Mouse (Mus musculus) testis, adult 2 months (tissue): ENCODE measurements around the gene Tmem259. TPM values are rescaled to one million over a fixed set of nuclear protein-coding genes. Genes with fewer than 3 reads are reported as not detected.

Experiments used
- H3K27ac ChIP-seq: fragments of 200-500 bp; 2 replicates; pipeline ENCODE4 v1.5.1; 2012; ENCODE audit warnings: low read depth, low read length; ENCODE audit not compliant: control insufficient read depth, insufficient read depth
- H3K27me3 ChIP-seq: fragments of 200-500 bp; 2 replicates; pipeline ENCODE4 v1.6.1; 2012; ENCODE audit warnings: mild to moderate bottlenecking, low read length, moderate library complexity; ENCODE audit not compliant: control insufficient read depth, insufficient read depth
- H3K36me3 ChIP-seq: fragments of 200-500 bp; 2 replicates; pipeline ENCODE4 v1.6.1; 2012; ENCODE audit warnings: mild to moderate bottlenecking, low read length; ENCODE audit not compliant: control insufficient read depth, insufficient read depth
- H3K4me1 ChIP-seq: fragments of 200-500 bp; 2 replicates; pipeline ENCODE4 v1.6.1; 2012; ENCODE audit warnings: low read length; ENCODE audit not compliant: control insufficient read depth, insufficient read depth
- H3K4me3 ChIP-seq: fragments of 200-500 bp; 2 replicates; pipeline ENCODE4 v1.5.1; 2012; ENCODE audit warnings: low read depth, mild to moderate bottlenecking, low read length, moderate library complexity, mixed read lengths; ENCODE audit not compliant: control insufficient read depth
- CTCF ChIP-seq: fragments of 200-500 bp; IDR thresholded peaks from 2 replicates; pipeline ENCODE4 v1.5.1; 2012; ENCODE audit warnings: low read depth, mild to moderate bottlenecking, inconsistent platforms, low read length, moderate library complexity; ENCODE audit not compliant: control insufficient read depth, insufficient read depth, insufficient replicate concordance
- POLR2A ChIP-seq: fragments of 200-500 bp; IDR thresholded peaks from 2 replicates; pipeline ENCODE4 v1.6.1; 2012; ENCODE audit warnings: low read depth, mild to moderate bottlenecking, inconsistent platforms, low read length, moderate library complexity; ENCODE audit not compliant: control insufficient read depth
- polyA plus RNA-seq: library from polyadenylated mRNA; depleted of rRNA; stranded (reverse); fragments of >200 nt; gene quantifications from 2 replicates; pipeline ENCODE4 v1.2.3, GENCODE M21; 2012

Gene Tmem259
- polyA plus RNA-seq, 1 experiment = 202 TPM

DNA sequence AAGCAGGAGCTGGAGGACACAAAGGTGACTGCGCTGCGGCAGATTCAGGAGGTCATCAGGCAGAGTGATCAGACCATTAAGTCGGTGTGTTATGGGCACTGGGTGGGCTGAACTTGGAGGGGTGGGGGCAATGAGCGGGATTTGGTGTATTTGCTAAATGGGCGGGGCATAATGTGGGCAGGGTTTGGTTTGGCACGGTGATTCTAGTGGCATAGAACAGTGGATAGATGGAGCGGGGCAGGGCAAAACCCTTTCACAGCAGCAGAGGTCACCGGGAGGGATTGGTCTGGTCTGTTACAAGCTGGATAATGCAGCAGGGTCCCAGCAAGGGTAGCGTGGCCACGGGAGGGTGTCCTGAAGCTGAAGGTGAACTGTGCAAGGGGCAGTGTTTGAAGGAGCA lies 41.3 kb upstream of the Tmem259 start:
- peaks cover 19% of the 10 kb centered on the region for H3K4me1 ChIP-seq
- no peak for TF ChIP-seq POLR2A
- no peak for TF ChIP-seq CTCF
- H3K27ac ChIP-seq = no peak overlapping the region
- H3K4me3 ChIP-seq = no peak overlapping the region
- H3K27me3 ChIP-seq = no peaks in the 10 kb centered on the region
- no peaks in the 10 kb centered on the region for H3K36me3 ChIP-seq

DNA sequence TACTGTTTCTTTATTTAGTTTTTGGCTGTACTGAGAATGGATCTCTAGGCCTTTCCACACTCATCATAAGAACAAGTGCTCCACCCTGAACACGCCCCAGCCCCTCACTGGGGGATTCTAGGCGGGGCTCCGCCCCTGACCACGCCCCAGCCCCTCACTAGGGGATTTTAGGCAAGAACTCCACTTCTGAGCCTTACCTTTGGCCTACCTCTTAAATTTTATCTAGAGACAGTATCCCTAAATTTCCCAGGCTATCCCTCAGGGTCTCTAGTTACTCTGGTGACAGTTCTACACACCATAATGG lies 40.9 kb upstream of the Tmem259 start:
- Histone ChIP-seq H3K4me3 (no peak overlapping the region), H3K36me3 (no peaks in the 10 kb centered on the region), H3K27ac (no peak overlapping the region), H3K4me1 (peaks cover 19% of the 10 kb centered on the region), H3K27me3 (no peaks in the 10 kb centered on the region)
- TF ChIP-seq CTCF = no peak
- TF ChIP-seq POLR2A = no peak

DNA sequence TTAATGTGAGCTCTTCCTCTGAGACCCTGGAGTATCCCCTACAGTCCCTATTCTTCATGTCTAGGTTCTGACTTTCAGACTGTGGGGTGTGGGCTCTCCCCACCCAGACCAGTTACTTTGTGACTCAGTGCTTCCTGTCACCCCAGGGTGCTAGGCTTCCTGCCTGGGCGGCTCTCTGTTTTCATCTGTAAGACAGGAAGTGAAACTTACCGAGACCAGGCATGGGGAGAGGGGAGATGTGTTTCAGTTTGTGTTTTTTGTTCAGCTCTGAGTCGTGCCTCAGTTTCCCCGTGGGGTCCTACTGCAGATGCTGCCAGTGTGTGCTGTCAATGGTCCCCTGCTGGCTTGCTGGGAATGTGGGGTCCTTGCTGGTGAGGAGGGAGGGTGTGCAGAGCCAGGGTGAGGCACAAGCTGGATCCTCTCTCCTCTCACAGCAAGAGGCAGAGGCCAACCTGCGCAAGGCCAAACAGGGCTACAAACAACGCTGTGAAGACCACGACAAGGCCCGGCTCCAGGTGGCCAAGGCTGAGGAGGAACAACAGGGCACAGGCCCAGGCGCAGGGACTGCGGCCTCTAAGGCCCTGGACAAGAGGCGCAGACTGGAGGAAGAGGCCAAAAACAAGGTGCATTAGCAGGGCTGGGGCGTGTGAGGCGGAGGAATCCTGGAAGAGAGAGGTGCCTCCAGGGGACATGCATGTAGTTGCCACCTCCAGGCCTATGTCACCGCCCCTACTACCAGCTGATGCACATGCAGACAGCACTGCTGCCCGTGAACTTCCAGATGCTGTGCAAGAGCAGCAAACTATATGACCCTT lies 40.3 kb upstream of the Tmem259 start:
- H3K36me3 ChIP-seq = no peaks in the 10 kb centered on the region
- H3K4me1 ChIP-seq = peaks cover 19% of the 10 kb centered on the region
- H3K27ac ChIP-seq = no peak overlapping the region
- peak overlapping the region; percentile 46 for H3K4me3 ChIP-seq
- no peaks in the 10 kb centered on the region for H3K27me3 ChIP-seq
- no peak for TF ChIP-seq CTCF
- no peak for TF ChIP-seq POLR2A

DNA sequence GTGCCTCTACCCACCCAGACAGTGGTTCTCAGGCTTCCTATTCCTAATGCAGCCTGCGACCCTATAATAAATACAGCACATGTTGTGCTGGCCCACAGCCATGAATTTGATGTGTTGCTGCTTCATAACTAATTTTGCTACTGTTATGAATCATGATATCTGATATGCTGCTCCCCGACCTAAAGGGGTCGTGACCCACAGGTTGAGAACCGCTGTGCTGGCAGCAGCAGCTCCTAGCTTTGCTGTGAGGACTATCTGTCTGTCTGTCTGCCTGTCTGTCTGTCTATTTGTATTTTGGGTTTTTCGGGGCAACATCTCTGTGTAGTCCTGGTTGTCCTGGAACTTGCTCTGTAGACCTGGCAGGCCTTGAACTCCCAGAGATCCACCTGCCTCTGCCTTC lies 39.6 kb upstream of the Tmem259 start:
- Histone ChIP-seq H3K36me3 (no peaks in the 10 kb centered on the region), H3K27me3 (no peaks in the 10 kb centered on the region), H3K4me1 (peaks cover 18% of the 10 kb centered on the region), H3K4me3 (peak overlapping the region; percentile 46), H3K27ac (no peak overlapping the region)
- TF ChIP-seq POLR2A = no peak
- no peak for TF ChIP-seq CTCF

DNA sequence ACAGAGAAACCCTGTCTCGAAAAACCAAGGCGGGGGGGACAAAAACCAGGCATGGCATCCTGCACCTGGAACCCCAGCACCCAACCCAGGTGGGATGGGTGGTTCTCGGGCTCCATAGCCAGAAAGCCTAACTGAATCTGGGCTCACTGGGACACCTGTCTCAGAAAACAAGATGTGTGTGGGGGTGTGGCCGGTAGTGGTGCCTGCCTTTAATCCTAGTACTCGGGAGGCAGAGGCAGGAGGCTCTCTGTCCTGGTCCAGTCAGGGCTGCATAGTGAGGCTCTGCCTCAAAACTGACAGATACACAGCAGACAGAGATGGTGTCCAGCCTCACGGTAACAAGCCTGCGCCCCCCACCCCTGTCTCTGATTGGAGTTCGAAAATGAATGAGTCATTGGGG lies 38.7 kb upstream of the Tmem259 start:
- Histone ChIP-seq H3K4me1 (peaks cover 11% of the 10 kb centered on the region), H3K27me3 (no peaks in the 10 kb centered on the region), H3K27ac (no peak overlapping the region), H3K4me3 (no peak overlapping the region), H3K36me3 (no peaks in the 10 kb centered on the region)
- no peak for TF ChIP-seq CTCF
- no peak for TF ChIP-seq POLR2A

DNA sequence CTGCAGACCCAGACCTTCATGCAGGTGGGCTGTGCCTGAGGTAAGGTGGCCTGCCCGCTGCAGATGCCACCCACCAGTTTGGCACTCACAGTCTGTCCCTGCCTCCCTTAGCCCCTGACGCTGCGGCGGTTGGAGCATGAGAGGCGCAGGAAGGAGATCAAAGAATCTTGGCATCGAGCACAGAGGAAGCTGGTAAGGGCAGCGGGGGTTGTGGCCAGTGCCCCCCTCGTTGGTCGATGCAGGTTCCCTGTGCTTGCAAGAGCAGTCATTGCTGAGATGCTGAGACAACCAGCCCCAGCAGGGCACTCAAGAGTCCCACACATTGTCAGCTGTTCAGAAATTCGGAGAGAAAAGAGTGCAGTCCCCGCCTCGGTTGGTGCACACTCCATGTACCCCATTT lies 38.0 kb upstream of the Tmem259 start:
- H3K36me3 ChIP-seq = no peaks in the 10 kb centered on the region
- TF ChIP-seq CTCF = no peak
- TF ChIP-seq POLR2A = no peak
- H3K4me3 ChIP-seq = no peak overlapping the region
- no peak overlapping the region for H3K27ac ChIP-seq
- H3K27me3 ChIP-seq = no peaks in the 10 kb centered on the region
- H3K4me1 ChIP-seq = peaks cover 11% of the 10 kb centered on the region

DNA sequence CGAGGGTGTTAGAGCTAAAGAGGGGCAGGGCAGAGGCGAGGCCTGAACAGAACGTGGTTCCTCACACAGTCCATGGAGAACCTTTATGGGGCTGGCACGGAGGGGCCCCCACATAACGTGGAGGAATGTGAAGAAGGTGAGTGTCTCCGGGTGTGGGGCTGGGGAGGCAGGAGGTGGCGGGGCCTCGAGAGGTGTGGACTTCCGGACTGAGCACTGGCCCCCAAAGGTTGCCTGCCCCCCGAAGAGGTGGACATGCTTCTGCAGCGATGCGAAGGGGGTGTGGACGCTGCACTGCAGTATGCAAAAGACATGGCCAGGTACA lies 37.2 kb upstream of the Tmem259 start:
- TF ChIP-seq POLR2A (no peak), CTCF (no peak)
- H3K36me3 ChIP-seq = no peaks in the 10 kb centered on the region
- peaks cover 11% of the 10 kb centered on the region for H3K4me1 ChIP-seq
- no peak overlapping the region for H3K4me3 ChIP-seq
- no peak overlapping the region for H3K27ac ChIP-seq
- no peaks in the 10 kb centered on the region for H3K27me3 ChIP-seq

DNA sequence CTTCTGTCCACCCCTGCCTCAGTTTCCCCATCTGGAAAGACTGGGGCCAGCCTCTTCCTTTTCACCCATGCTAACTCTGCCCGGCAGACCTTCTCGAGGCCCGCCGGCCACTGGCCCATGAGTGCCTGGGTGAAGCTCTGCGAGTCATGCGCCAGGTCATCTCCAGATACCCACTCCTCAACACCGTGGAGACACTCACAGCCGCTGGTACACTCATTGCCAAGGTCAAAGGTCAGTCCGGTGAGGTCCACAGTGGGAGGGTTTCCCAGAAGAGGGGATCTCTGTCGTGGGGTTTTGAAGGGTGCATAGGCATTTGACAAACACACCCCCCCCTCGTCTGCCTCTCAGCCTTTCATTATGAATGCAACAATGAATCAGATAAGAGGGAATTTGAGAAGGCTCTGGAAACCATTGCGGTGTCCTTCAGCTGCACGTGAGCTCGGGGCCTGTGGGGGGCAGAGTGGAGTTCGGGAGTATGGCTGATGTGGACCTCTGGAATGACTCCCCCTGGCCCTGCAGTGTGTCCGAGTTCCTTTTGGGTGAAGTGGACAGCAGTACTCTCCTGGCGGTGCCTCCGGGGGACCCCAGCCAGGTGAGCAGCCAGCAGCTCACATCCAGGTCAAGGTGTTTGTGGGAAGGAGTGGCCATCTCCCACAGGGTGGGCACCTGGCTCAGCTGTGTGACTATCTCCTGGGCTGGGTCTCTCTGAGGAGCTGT lies 36.6 kb upstream of the Tmem259 start:
- H3K36me3 ChIP-seq = no peaks in the 10 kb centered on the region
- H3K4me3 ChIP-seq = no peak overlapping the region
- H3K27ac ChIP-seq = no peak overlapping the region
- H3K4me1 ChIP-seq = peaks cover 6% of the 10 kb centered on the region; the same call in 1 of the 2 replicates
- no peak for TF ChIP-seq POLR2A
- no peak for TF ChIP-seq CTCF
- no peaks in the 10 kb centered on the region for H3K27me3 ChIP-seq
